Mouse (Mus musculus): Measurements from ENCODE around the gene Mfsd13b. TPM values are rescaled to one million over a fixed set of nuclear protein-coding genes. Genes with fewer than 3 reads are reported as not detected.

The Mfsd13b gene
- 0.37 and 0.58 TPM in 2 replicates for polyA plus RNA-seq (2012; rRNA removed)

DNA sequence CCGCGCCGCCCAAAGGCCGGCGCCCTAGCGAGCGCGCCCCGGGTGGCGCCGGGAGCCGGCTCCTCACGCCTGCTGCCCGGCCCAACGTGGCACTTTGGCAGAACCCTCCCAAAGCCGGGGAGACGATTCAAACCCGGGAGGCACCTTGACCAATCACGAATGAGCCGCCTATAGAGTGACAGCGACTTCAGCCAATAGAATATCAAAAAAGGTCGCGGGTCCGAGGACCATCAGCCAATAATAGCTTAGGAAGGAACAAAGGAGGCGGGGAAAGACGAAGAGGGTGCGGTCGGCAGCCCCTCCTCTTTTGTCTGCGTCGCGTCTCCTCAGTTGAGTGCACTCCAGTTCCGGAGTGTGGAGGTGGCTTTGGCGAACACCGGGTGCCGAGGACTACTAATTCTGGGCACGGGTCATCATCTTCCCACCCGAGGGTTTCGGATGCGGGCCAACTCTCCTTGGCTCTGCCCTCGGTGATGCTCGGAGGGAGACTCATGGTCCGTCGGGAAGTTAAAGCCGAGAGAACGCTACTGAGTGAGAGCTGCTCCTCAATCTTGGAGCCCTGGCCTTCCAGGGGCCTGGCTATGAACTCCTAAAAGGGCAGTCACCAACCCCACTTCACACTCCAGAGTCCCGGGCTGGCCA is at the start of gene Mfsd13b, which contains the start of gene Cdr2:
TSS of gene Mfsd13b (plus strand) at position 310 of the 642 bp plus-strand sequence.
TSS of gene Cdr2 (minus strand) at position 113 of the 642 bp plus-strand sequence.

DNA sequence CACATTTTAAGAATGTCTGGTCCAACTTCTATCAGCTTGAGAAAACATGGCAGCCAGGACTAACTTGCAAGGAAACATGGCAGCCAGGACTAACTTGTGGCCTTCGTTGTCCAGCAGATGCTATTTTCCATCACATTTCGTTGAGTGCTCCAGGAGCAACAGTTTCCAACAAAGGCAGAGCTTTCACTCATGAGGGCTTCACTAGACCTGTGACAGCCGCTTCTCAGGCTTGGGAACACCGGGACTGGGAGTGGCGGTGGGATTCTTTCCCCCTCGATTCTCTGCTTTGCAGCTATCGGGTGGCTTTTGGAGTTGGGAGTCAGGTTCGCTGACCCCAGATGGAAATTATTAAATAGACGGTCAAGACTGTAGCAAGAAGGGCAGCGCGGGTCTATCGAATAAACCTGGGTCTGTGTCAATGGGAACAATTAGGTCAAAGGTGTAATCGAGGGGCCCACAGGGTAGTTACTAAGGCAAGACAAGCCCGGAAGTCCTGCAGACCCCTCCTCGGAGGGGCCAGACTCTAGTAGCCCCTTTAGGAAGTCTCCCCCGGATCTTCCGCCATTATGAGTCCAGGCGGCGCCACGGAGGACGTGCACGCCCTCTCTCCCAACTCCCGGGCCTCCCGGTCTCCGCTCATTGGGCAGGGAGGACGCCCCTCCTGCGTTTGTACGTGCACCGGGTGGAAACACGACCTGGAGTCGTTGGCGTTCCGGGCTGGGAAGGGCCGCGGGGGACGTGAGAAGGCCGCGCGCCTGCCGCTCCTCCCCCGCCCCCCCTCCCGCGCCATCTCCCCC is 51.7 kb downstream of the Mfsd13b start, which contains the start of gene Mettl9:
TSS of gene Mettl9 (plus strand) at position 590 of the 797 bp plus-strand sequence.

Other genes starting within 250 kb of the Mfsd13b start
- gene Vwa3a, start 243.2 kb upstream of the Mfsd13b start, polyA plus RNA-seq (2012; rRNA removed), result 0.39 and 0.70 TPM in 2 replicates
- gene Gm5737, start 170.1 kb upstream of the Mfsd13b start, polyA plus RNA-seq (2012; rRNA removed), result 0.12 TPM in 1 of 2 replicates, not detected in the other
- gene Eef2k, start 139.7 kb upstream of the Mfsd13b start, polyA plus RNA-seq (2012; rRNA removed), result 23.1 and 27.7 TPM in 2 replicates
- gene Polr3e, start 64.8 kb upstream of the Mfsd13b start, polyA plus RNA-seq (2012; rRNA removed), result 30.6 and 31.4 TPM in 2 replicates
- 39.0 and 46.3 TPM in 2 replicates for gene Cdr2, start 197 bp upstream of the Mfsd13b start, polyA plus RNA-seq (2012; rRNA removed)
- gene Mettl9, start 51.9 kb downstream of the Mfsd13b start, polyA plus RNA-seq (2012; rRNA removed), result 114 and 145 TPM in 2 replicates
- 0.68 and 0.76 TPM in 2 replicates for gene Igsf6, start 92.1 kb downstream of the Mfsd13b start, polyA plus RNA-seq (2012; rRNA removed)
- gene Otoa, start 99.1 kb downstream of the Mfsd13b start, polyA plus RNA-seq (2012; rRNA removed), result 0.35 and 0.71 TPM in 2 replicates

All from central nervous system, embryonic 11.5 days (tissue).